Mouse (Mus musculus): Measurements from ENCODE around the gene Cnot6. TPM values are rescaled to one million over a fixed set of nuclear protein-coding genes. Genes with fewer than 3 reads are reported as not detected.
A peak's percentile ranks its signal among the peaks of the same experiment; 100 is the strongest.

Gene Cnot6
- polyA plus RNA-seq (2012; rRNA removed): 13.6 and 17.0 TPM in 2 replicates

DNA sequence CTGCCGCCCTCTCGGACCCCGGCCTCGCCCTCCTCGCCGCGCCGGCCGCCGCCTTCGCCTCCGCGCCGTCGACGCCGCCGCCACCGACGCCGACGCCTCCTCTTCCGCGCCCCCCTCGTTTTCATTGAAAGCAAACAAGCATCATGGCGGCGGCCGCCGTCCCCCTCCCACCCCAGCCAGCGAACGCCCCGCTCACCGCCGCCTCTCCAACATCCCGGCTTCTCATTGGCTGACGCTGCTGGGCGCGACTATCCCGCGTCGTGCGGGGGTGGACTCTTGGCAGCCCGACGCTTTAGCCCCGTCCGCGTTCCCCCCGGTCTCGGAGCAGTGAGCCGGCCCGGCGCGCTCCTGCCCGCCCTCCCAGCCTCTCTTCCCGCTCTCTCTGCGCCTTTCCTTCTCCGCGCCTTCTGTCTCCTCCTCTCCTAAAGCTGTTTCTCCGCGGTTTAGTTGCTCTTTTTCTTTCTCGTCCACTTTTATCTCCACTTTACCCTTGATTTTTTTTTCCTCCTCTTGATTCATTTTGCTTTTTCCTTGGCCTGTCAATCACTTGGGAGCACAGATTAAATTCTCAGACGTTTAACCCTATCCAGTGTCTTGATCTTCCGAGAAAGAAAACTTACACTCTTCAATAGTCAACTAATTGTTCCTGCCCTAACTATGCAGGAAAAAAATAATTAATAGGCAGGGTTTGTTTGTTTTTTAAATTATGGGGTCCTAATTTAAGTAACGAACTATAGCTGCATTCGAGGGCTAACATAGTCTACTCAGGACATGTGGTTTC, at the start of gene Cnot6:
Cnot6 (minus strand) TSS at position 169 of the 781 bp plus-strand sequence.
- DNase-seq (ENCODE audit: low read depth): peak; percentile 47

DNA sequence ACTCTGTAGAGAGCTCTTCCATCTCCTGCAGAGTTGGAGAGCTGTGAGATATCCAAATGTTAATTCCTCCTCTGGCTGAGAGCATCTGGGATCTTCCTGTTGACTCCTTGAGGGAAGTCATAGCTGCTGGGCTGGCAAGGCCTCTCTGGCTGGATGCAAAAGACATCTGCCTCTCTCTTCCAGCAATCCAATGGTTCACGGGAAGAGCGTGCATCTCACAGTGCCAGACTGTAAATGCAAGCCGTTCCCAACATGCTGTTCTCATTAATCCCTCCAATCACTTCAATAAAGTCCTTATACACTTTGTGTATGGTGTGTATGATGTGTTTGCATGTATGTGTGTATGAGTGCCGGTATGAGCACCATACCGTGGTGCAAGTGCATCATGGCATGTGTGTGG, 48.6 kb upstream of the Cnot6 start:
- no peak for DNase-seq (ENCODE audit: low read depth)

DNA sequence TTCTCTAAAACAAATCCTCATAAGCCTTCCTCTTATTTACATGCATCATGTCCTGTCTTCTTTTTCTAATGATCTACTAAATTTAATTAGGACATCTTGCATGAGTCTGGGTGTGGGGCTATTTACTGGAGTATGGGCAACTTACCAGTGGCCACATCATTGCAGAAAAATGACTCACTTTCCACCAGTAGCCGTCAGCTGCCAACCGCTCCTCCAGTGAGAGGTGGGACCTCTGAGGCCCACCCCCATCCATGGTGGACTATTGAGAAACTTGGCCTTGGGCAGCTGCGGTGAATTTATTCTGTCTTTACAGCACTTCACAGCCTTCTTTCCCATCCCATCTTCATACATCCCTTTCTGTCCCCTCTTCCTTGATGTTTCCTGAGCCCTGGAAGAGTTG, 45.6 kb upstream of the Cnot6 start:
- no peak for DNase-seq (ENCODE audit: low read depth)

- DNase-seq (ENCODE audit: low read depth): no peak
Measured at GRCm38 (mm10) chr11:49754958-49755665, 42.6 kb upstream of the Cnot6 start.

GRCm38 (mm10) chr11:49746756-49747155, 34.2 kb upstream of the Cnot6 start:
- no peak for DNase-seq (ENCODE audit: low read depth)

DNA sequence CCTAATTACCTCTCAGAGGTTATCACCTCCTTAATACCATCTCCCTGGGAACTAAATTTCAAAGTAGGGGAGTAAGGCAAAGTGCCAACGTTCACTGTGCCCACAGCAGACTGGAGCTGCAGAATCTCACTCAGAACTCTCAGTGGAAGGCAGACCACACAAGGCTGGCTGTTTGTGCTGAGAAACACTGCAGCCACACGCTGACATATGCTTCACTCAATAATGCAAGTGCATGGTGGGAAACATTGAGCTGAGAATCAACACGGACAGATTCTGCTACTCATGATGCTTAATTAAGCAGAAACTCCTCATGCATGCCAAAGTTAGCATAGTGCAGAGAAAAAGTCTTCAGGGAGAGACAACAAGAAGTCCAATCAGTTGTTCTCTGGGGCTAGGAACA, 33.3 kb upstream of the Cnot6 start:
- DNase-seq (ENCODE audit: low read depth): no peak

- no peak for DNase-seq (ENCODE audit: low read depth)
Measured at GRCm38 (mm10) chr11:49744981-49745380, 32.5 kb upstream of the Cnot6 start.

DNA sequence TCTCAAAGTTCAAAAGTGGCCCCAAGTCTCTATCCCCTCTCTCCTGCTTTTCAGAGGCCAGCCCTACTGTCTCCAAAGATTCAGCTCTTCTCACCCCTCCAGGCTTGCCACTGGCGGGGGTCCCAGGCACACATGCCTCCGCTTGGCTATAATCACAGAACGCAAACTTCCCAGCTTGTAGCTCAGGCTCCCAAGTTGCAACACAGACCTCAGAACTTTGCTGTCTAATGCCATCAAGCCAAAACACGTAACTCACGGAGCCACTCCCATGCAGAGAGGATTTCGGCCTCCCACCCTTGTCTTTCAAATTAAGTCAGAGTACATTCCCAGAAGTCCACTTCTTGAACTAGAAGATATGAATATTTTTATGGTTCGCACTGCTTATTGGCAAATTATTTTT, 31.1 kb upstream of the Cnot6 start:
- DNase-seq (ENCODE audit: low read depth): no peak

- no peak for DNase-seq (ENCODE audit: low read depth)
Measured at GRCm38 (mm10) chr11:49742248-49742647, 29.7 kb upstream of the Cnot6 start.

- no peak for DNase-seq (ENCODE audit: low read depth)
Measured at GRCm38 (mm10) chr11:49739776-49740175, 27.3 kb upstream of the Cnot6 start.

GRCm38 (mm10) chr11:49738659-49739406, 26.3 kb upstream of the Cnot6 start:
- no peak for DNase-seq (ENCODE audit: low read depth)

GRCm38 (mm10) chr11:49737625-49738024, 25.1 kb upstream of the Cnot6 start:
- no peak for DNase-seq (ENCODE audit: low read depth)

DNA sequence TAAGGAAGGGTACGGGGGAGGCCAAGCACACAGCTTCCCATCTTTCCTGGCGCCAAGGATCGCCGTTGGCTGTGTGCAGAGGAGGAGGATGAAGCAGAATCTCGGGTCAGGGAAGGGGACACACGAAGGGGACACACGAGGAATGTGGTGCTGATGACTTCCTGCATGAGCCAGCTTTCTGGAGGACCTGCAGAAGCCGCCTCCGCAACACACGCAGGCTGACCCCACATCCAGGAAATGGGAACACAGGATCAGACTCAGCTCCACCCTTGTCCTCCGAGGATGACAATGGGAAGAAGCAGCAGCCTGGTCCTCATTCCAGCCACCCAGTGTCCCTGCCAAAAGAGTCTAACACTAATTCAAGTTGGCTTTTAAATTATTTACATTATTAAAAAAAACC, 22.2 kb upstream of the Cnot6 start:
- no peak for DNase-seq (ENCODE audit: low read depth)

GRCm38 (mm10) chr11:49730275-49730948, 17.9 kb upstream of the Cnot6 start:
- no peak for DNase-seq (ENCODE audit: low read depth)

DNA sequence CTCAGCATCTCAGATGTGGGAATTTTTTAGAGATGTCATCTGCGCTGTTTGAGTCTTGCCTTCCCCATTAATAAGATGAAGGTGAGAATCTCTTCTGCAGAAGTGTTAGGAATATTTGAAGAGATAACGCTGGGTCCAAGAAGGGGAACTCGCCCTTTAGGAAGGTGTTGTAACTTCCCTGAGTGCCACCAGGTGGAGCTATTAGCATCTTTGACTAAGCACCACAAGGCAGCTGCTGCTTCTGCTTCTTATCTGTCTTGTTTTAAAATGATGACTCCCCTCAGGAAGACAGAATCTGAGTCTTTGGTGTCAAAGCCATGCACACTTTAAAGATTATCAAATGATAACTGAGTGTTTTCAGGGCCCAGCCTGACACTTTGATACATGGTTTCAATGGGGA, 15.4 kb upstream of the Cnot6 start:
- no peak for DNase-seq (ENCODE audit: low read depth)

DNA sequence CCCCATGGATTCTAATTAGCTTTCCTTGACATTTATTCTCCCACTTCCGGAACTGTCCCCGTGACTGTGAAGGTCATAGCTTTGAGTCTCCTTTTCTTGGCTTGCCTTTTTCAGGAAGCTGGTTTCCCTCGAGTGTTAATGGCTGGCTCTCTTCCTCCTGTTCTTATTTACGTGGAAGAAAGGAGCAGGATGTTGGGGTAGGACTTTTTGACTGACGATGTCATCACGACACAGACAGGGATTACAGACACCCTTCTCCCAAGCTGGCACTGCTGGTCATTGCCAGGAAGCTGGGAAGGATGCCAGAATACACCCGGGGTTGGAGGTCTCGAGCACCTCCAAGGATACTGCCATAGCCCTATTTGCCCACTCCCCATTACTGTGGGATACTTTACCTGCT, 14.3 kb upstream of the Cnot6 start:
- DNase-seq (ENCODE audit: low read depth): no peak

DNA sequence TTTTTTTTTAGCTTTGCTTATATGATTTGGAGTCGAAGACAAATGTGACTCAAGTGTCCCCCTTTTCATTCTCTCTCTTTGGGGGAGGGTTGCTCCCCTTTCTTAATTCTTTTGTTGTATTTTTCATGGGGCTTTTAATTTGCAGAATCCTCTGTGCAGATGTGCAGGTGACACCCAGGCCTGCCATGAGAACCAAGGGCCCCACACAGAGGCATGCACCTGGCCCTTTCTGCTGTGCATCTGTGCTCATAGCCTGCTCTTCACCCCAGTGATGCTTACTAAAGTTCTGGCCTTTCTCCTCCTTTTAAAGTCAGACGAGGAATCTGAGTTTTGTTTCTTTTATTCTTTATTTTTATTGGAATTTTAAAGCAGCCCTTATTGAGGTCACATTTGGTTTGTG, 12.2 kb upstream of the Cnot6 start:
- DNase-seq (ENCODE audit: low read depth): no peak

- DNase-seq (ENCODE audit: low read depth): no peak
Measured at GRCm38 (mm10) chr11:49723281-49723680, 10.8 kb upstream of the Cnot6 start.

- no peak for DNase-seq (ENCODE audit: low read depth)
Measured at GRCm38 (mm10) chr11:49722692-49723091, 10.2 kb upstream of the Cnot6 start.

DNA sequence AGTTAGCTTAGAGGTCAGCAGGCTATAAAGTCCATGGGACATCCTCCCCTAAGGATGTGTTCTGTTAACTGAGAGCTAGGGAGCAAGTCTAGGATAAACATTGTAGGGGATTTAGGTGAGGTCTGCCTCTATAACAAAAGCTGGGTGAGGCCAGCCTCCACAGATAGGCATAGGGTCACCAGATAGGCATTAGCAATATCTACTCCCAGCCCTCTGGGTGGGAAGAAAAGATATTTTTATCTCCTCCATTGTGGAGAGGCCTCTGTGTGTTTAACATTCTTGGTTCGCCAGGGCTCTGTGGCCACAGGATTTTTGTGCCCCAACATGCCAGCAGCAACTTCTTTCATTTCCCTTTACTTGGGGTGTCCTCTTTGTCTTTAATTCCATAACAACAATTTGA, 8.8 kb upstream of the Cnot6 start:
- DNase-seq (ENCODE audit: low read depth): no peak

- no peak for DNase-seq (ENCODE audit: low read depth)
Measured at GRCm38 (mm10) chr11:49719466-49720151, 7.1 kb upstream of the Cnot6 start.
